Mouse (Mus musculus) A20 (cell line): ENCODE data around the gene Tpm3.
A peak's percentile ranks its signal among the peaks of the same experiment; 100 is the strongest.

ENCODE experiments used
- DNase-seq: peaks from one replicate; pipeline ENCODE4 v3.0.0-alpha.2; 2011; ENCODE audit warnings: low read depth, low spot score

The Tpm3 gene

DNA sequence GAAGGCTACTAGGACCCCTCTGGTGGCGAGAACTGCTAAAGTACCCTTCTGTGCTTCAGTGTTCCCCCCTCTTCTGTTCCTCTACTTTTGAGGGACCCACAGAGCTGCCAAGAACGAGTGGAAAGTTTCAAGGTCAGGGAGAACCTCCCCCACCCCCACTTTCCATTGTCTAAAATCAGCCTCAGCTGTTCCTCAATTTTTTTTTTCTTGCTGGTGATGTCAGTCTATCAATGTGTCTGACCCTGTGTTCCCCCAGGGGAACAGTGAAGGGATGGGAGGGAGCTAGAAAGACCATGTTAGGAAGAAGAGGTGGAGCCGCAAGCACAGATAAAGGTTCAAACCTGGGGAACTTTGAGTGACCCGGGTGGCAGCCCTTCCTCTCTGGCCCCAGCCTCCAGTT lies at the start of gene Tpm3:
Tpm3 (plus strand) TSS at position 356 of the 400 bp plus-strand sequence.
- DNase-seq: no peak

DNA sequence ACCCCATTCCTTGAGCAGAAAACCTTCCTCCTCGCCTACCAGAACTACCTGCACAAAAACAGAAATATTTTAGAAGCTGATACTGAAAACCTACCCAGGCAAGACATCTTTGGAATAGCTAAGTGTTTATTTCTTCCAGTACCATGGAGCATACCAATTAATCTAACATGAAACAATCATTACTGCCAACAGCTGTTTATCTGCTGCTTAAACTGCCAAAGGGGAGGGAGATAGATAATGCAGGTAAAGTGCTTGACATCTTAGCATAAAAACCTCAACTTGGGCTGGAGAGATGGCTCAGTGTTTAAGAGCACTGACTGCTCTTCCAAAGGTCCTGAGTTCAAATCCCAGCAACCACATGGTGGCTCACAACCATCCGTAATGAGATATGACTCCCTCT lies 37.8 kb upstream of the Tpm3 start:
- DNase-seq: no peak

DNA sequence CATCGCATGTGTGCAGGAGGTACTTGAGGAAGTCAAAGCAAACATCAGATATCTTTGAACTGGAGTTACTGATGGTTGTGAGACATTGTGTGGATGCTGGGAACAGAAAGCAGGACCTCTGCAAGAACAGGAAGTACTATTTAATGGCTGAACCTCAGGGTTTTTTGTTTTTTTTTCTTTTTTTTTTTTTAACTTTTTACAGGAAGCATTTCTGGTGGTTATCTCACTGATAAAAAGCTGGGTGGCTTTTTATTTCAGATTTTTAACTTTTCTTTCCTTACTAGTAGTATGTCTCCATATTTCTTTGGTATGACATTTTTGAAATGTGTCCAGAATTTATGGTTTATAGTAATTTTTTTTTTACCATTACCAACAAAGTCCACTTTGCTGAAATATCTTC lies 36.2 kb upstream of the Tpm3 start:
- no peak for DNase-seq

DNA sequence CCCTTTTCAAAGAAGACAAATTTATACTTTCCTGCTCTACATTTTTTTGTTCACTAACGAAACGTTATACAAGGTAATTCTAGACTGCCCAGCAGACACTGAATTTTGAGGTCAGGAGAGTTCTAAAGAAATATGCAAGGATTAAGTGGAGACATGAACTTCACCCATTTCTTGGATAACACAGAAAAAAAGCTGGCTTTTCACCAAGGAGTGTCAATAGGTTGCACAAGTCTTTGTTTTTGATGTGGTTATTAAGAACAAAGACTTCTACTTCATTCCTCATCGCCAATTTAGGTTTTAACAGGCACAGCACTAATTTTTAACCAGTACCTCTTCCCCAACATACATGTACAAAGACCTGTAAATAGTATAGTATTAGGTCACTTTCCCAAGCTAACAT lies 22.8 kb upstream of the Tpm3 start:
- DNase-seq: no peak

DNA sequence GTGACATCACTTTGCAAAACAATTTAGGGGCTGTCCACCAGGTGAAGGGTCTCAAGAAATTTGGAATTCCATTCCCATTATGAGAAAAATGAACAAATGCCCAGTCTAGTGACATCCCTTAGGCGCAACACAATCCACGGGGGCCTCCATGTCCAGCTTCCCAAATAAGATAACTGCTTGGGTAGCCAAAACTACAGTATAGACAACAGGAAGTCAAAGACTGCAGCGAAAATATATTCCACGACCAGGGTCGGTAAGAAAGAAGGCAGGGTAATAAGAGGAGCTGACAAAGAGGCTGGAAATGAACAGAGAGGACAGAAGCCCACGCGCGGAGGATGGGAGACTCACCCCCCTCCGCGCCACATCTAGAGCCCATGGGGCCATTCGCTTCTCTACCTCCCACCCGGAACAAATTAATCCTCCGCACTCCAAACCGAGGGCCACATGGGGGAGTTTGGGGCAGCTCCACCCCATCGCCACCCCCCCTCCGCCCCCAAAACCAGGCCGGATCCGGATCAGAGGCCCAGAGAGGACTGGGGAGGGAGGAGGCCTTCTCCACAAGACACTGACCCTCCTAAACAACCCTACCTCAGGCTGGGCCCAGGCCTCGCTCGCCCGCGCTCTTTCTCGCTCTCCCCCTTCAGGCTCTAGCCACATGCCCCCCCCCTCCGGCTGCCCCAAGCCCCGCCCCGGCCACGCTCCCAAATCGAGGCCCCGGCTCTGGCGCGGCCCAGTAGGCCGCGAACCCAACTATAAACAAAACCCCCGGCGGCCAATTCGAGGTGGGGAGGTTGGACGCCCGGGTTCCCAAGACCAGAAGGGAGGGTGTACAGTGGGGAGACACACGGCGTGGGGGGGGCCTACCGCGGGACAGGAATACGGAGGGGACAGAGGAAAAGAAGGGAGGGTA lies 20.8 kb upstream of the Tpm3 start, which contains the start of gene 4933434E20Rik:
4933434E20Rik (plus strand) TSS at position 196 of the 910 bp plus-strand sequence.
- DNase-seq: peak; percentile 85

DNA sequence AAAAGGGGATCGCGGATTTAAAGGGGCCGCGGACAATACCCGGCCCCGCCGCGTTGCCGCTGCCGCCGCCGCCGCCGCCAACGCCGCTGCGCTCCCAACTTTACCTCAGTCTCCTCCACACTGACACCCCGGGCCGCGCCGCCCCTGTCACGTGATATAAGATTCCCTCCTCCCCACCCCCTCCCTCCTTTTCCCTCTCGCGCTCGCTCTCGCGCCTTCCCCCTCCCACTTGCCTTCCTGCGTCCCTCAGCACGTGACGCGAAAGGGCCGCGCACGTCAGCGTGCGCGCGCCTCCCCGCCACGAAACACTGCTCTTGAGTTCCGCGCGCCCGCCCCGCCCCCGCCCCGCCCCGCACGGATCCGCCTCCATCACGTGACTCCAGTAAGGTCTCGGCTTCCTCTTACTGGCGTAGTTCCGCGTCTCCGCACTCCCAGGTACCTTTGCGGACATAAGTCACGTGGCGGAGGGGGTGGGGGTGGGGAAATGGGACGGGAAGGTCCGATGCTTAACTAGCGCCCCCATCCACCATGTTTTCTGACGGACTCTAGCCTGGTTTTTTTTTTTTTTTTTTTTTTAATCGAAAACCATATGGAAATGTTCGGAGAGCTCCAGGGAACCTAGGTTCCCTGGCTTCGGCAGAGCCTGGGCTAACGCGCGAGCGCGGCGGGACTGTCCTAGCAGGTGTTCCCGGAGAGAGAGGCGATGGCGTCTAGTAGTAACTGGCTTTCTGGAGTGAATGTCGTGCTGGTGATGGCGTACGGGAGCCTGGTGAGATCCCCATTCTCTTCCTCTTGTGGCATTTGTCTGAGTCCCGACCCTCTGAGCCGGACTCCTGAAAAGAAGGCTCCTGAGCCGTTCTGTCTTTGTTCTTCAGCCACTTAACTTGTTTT lies 19.9 kb upstream of the Tpm3 start, which contains the start of gene Ubap2l:
Ubap2l (minus strand) TSS at position 278 of the 891 bp plus-strand sequence.
- peak; percentile 100 for DNase-seq

DNA sequence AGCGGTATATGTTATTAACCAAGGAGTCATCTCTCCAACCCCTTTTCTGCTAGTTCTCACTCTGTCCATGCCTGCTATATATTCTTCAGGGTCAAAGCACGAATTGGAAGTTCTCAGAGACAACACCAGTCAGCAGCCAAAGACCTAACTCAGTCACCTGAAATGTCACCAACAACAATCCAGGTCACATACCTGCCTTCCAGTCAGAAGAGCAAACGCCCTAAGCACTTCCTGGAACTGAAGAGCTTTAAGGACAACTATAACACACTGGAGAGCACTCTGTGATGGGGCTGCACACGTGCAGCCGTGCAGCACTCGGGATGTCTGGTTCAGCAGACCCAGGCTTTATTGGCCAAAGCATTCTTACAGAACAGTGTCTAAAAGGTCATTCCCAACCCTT lies 10.9 kb upstream of the Tpm3 start:
- DNase-seq: no peak

DNA sequence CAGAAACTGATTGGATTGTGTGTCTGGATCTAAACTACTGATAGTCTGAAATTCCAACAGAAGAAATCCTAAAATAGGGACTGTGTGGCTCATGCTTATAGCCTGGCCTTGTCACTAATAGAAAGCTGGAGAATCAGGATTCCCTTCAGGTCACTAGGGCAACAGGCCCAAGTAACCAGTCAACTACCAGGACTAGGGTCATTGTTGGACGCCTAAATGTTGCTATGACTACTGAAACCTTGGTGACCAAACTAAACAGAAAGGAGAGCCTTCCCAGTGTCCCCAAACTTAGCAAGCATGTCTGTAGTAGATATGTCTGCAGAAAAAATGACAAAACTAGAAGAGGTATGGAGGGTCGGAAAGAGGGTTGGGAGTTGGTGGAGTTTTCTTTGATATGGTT lies 9.9 kb upstream of the Tpm3 start:
- no peak for DNase-seq

DNA sequence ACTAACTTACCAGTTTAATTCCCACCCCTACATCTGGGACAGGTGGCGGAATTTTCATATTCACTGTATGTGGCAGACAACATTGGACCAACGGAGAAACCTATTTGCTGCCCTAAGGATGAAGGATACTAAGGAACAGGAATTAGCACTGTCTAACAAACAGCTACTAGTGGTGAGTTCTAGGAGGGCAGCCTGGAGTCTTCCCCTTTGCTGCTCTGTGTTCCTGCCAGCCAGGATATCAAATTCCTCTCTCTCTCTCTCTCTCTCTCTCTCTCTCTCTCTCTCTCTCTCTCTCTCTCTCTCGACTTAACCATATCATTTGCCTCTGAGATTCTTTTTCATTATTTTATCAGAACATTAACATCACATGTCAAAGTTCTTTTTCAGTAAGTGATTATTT lies 8.1 kb upstream of the Tpm3 start:
- DNase-seq: no peak

DNA sequence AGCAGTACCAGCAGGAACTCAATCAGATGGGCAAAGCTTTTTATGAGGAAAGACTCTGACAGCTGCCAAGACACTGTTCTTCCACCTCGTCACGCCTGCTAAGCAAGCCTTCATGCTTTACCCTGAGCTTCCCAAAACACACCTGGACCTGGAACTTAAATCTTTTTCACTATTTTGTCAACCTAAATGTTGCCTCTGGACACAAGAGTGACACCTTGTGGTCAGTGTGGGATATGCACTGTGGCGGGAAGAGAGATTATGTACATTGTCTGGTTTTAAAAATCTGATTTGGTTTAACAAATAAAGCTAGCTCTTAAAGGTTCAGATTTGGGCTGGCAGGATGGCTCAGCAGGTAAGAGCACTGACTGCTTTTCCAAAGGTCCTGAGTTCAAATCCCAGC lies 6.9 kb upstream of the Tpm3 start:
- DNase-seq: peak; percentile 66

DNA sequence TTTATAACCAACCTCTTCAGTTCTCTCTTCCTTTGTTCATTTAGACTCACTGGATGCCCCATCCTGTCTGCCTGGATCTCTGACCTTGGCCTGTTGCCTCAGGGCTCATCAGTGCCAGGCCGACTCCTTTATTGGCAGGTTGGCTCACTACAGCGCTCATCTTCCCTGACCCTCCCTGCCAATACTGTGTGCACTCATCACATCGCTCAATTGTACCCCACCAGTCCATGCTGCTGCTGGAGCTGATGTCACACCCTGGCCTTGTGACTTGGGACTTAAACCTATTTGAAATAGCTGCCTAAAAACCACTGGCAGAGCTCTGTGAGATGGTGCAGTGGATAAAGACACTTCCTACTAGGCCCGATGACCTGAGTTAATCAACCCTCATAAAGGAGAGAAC lies 4.6 kb upstream of the Tpm3 start:
- DNase-seq: no peak

DNA sequence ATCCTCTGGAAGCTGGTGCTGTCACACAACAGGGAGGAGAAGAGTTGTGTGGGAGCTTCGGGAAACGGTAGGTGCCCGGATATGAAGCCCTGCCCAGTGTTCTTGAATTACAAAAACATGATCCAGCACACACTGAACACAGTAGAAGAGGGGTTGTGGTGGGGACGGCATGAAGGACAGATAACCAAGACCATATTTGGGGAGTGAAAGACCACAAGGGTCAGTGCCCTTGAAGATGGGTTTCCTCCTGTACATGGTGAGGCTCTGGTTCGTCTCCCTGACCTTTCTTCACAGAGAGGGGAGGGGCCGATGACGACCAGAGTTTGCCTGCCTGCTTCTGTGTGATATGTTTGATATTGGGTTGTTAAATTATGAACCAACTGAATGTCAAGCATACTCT lies 2.8 kb upstream of the Tpm3 start:
- DNase-seq: no peak

DNA sequence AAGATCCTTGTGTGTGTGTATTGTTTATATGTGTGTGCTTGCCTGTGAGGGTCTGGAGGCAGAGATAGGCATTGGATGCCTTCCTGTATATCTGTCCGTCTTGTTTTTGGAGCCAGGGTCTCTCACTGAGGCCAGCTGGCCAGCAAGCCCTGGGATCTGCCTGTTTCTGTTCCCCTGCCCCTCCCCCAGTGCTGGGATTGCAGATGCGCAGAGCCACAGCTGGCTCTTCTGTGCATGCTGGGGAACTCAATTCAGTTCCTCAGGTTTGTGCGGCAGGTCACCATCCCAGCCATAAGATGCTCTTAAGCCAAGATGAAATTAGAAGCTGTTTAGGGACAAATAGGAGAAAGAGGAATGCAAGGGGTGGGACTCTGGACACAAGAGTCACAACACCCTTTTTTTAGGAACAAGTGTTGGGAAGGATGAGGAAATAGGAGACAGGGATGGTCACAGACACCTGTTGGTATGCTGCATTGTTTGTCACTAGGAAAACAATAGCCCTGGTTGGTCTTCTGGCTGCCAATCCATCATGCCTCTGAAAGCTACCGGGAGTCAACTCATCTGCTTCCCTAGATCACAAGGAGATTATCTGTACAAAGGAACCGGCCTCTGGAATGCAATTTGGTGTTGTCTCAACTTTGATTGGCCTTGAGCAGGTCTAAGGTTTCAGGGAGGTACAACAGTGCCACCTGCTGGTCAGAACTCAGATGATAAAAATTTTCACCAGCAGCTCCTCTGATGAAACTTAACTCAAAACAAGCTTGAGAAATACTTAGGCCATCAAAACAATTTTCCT lies 4.7 kb downstream of the Tpm3 start:
- peak; percentile 85 for DNase-seq

DNA sequence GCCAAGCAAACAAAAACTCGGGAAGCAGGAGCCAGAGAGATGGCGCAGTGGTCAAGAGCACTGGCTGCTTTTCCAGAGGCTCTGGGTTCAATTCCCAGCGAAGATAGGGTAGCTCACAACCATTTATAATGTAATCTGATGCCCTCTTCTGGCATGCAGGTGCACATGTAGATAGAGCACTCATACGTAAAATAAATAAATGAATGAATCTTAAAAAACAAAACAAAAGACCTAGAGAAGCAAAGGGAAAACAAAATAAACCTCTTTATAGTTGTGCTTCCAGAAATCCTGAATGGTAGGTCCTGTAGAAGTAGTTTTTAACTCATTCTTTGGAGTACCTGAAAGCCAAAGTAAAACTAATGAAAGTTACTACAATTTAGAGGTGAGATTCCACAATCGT lies 5.8 kb downstream of the Tpm3 start:
- DNase-seq: peak; percentile 43

DNA sequence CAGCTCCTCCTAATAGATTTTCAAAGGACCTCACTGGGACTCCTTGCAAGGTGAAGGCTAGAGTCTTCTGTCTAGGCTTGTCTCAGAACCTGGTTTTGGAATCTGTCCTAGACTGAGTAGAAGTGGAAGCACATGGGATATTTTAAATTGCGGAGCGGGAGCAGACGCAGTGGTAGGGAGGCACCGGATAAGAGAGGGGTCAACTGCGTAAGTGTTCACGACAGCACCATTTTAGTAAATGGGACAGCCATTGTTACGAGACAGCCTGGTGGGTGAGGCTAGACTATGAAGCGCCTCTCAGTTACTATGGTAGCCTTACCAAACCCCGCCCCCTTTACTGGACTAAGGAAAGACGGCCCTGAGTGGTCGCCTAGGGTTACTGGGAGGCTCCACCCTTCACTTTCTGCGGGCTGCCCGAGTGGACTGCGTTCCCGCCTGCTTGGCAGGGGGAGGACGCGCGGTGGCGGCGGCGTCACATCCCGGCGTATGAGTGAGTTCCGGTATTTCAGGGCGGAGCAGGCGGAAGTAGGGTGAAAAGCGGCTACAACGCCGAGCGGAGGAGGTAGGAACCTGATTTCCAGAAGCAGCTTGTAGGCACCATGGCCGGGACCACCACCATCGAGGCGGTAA lies 6.8 kb downstream of the Tpm3 start:
- DNase-seq: peak; percentile 98

DNA sequence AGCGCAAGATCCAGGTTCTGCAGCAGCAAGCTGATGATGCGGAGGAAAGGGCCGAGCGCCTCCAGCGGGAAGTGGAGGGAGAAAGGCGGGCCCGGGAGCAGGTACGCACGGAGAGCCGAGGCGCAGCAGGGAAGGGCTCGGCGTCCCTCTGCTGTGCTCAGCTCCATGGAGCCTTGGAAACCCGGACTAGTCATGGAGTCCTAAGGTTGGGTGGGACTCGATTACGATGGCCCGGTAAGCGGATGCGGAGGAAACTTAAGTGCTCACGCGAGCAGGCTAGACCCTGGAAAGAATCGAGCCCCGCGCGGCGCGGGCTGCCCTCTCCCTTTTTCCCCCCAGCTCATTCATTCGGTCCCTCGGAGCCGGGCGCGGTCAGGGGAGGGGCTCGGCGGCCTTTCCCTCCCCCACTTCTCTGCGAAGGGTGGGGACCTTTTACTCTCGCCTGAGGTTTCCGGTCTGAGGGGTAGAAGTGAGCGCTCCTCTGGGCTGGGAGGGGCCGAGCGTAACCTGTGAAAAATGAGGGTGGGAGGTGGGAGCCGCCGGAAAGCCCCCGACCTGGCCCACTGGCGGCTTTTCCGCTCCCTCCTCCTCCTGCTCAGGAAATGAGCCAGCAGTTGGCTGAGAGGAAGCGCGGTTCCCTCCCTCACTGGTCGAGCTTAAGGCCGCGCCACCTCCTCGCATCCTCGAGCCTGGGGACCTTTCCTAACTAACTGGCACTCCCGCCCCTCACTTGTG lies 7.5 kb downstream of the Tpm3 start:
- DNase-seq: peak; percentile 94

DNA sequence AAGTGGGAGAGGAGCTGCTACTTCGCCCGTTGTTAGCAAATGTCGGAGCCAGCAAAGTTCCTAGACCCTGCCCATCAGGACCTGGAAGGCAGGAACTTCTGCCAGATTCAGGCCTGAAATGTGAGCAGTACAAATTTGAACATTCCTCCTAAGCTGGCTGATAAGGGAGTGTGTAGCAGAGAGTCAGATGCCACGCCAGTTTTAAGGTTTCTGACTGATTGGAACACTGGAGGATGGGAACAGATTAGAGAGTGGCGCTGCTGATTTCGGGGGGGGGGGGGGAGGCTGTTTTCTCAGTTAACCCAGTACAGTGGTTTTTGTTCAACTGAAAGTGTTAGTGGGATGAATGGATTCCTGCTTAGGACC lies 8.0 kb downstream of the Tpm3 start:
- no peak for DNase-seq

DNA sequence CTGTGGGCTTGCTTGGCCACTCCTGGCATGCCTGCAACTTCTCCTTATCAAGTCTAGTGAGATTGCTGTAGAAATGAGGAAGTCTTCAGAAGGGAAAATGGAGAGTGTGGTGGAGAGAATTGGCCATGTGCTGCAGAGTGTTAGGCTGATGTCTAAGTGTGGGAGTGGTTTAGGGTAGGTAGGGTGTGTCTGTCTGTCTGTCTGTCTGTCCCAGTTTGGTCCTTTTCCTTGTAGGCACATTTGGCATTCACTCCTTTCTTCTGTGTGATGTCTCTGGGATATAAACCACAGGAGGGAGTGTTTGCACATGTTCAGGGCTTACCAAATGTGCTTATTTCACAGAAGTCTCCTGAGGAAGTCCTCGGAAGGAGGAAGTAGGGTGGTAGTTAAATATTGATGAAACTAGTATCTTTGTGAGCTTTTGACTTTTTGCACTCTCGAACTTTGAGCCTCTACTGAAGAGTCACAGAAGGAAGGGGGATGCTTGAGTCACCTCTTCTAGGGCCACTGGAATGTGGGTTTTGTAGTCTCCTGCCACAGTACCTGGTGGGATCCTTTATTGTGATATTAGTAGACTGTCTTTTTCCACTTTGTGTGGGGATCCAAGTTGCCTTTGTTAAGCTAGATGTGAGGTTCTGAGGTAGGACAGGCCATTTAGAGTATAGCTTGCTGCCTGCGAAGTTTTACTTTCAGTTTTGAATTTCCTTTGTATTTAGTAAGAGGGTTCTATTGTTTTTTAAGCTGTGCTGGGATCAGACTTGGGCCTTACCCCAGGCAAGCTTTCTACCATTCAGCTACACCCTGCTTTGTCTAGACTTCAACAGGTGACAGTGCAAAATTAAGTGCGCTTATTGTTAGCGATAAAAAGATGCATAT lies 9.2 kb downstream of the Tpm3 start:
- DNase-seq: peak; percentile 87

DNA sequence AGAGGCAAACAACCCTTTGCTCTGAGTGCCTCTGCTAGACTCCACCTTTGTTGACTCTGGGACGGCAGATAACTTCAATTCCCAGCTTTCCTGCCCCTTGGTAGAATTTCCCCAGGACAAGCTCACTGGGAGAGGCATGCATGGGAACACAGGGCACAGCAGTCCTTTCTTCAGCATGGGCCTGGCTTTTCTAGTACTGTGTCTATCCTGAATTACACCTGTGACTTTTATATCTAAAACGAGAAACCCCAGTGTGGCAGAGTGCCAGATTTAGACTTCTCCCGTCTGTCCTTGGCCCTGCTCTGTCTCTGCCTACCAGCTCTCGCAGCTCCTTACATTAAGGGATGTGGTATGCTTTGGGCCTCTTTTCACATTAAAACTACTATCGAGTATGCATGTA lies 10.6 kb downstream of the Tpm3 start:
- DNase-seq: peak; percentile 31
